Mouse (Mus musculus) liver, embryonic 12.5 days (tissue): ENCODE measurements at regions not wholly inside any gene's neighbourhood (a gene's known extent, or its start where the extent isn't known, plus 50 kb on each side); places are given as distances from the start of the nearest gene placed in this dataset.
A peak's percentile ranks its signal among the peaks of the same experiment; 100 is the strongest.

Source experiments
- ATAC-seq: fragments of 200-750 bp; cut with Nextera tagmentation; 2 replicates; pipeline ENCODE4 v1.8.0; 2017; ENCODE audit warnings: moderate number of reproducible peaks, mild to moderate bottlenecking, moderate library complexity
- H3K27ac ChIP-seq: fragments of 300-500 bp; sonication (generic); 2 replicates; pipeline ENCODE4 v1.5.1; 2016; ENCODE audit warnings: mild to moderate bottlenecking
- H3K27me3 ChIP-seq: fragments of 300-500 bp; sonication (generic); replicated peaks from 2 replicates; pipeline ENCODE4 v1.6.1; 2016; ENCODE audit warnings: mild to moderate bottlenecking, moderate library complexity
- H3K36me3 ChIP-seq: fragments of 300-500 bp; sonication (generic); 2 replicates; pipeline ENCODE4 v1.6.1; 2016; ENCODE audit warnings: mild to moderate bottlenecking, moderate library complexity
- H3K4me1 ChIP-seq: fragments of 300-500 bp; sonication (generic); 2 replicates; pipeline ENCODE4 v1.6.1; 2016
- H3K4me2 ChIP-seq: fragments of 300-500 bp; sonication (generic); 2 replicates; pipeline ENCODE4 v1.6.1; 2016; ENCODE audit warnings: mild to moderate bottlenecking, moderate library complexity
- H3K4me3 ChIP-seq: fragments of 300-500 bp; sonication (generic); 2 replicates; pipeline ENCODE4 v1.5.1; 2016; ENCODE audit warnings: mild to moderate bottlenecking, moderate library complexity
- H3K9ac ChIP-seq: fragments of 300-500 bp; sonication (generic); 2 replicates; pipeline ENCODE4 v1.6.1; 2016; ENCODE audit warnings: mild to moderate bottlenecking, moderate library complexity
- H3K9me3 ChIP-seq: fragments of 300-500 bp; sonication (generic); replicated peaks from 2 replicates; pipeline ENCODE4 v1.6.1; 2016; ENCODE audit warnings: mild to moderate bottlenecking, moderate library complexity
- WGBS: fragments of 180-500 bp; shearing (Covaris S2); methylation state at CpG from one replicate; pipeline ENCODE4 v1.1.7; 2016; ENCODE audit not compliant: insufficient replicate concordance; 5-methylcytosine and 5-hydroxymethylcytosine counted together

DNA sequence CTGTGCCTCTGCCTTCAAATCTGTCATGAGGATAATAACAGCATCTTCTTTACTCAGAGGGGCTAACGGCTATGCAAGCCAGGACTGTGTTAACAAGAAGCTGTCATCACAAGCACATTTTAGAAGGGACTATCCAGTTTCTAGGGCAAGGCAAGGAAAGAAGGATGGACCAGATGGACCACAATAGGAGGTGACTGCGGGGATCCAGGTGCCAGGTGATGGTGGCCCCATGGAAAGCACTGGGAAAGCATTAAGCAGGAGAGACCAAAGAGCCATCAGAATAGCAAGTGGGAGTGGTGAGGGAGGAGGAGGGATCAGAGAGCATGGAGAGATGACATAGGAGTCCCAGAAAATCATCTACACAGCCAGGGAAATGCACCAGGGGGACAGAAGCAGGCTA lies 373.3 kb downstream of the Gm49356 start:
- Histone ChIP-seq H3K9me3 (no peaks in the 10 kb centered on the region), H3K4me2 (no peak overlapping the region), H3K27me3 (no peaks in the 10 kb centered on the region), H3K4me3 (no peak overlapping the region), H3K36me3 (no peaks in the 10 kb centered on the region), H3K9ac (no peak overlapping the region), H3K27ac (no peak overlapping the region), H3K4me1 (peaks cover 23% of the 10 kb centered on the region)
- no peak for ATAC-seq
- 65% methylated on average over 2 of the region's 2 CpGs for WGBS

- H3K4me3 ChIP-seq, result peak overlapping the region; percentile 16; the same call in 1 of the 2 replicates
- H3K36me3 ChIP-seq, result no peaks in the 10 kb centered on the region
- H3K4me2 ChIP-seq, result peak overlapping the region; percentile 47
- 19% methylated on average over 13 of the region's 13 CpGs for WGBS
- peaks cover 23% of the 10 kb centered on the region for H3K4me1 ChIP-seq
- H3K9me3 ChIP-seq, result no peaks in the 10 kb centered on the region
- no peak overlapping the region for H3K9ac ChIP-seq
- ATAC-seq, result peak; percentile 62; the same call in 1 of the 2 replicates
- 0 out of 2 replicates have a peak overlapping the region, but pooled peaks have one; percentile 3 for H3K27ac ChIP-seq
- H3K27me3 ChIP-seq, result no peaks in the 10 kb centered on the region
Observed at GRCm38 (mm10) chr15:59263433-59264328, 374.6 kb downstream of the Gm49356 start.
